Mouse (Mus musculus) kidney, embryonic 16.5 days (tissue): Measurements from ENCODE around the gene Arhgef7. TPM values are rescaled to one million over a fixed set of nuclear protein-coding genes. Genes with fewer than 3 reads are reported as not detected.

ENCODE experiments used
- ATAC-seq: fragments of 200-750 bp; cut with Nextera tagmentation; 2 replicates; pipeline ENCODE4 v1.8.0; 2017; ENCODE audit warnings: moderate TSS enrichment; ENCODE audit not compliant: low FRiP score, low TSS enrichment
- H3K27ac ChIP-seq: fragments of 300-500 bp; sonication (generic); 2 replicates; pipeline ENCODE4 v1.5.1; 2014; ENCODE audit warnings: low read length
- H3K27me3 ChIP-seq: fragments of 300-500 bp; sonication (generic); 2 replicates; pipeline ENCODE4 v1.6.1; 2014; ENCODE audit warnings: low read length, control low read depth, mixed read lengths; ENCODE audit not compliant: insufficient read depth
- H3K36me3 ChIP-seq: fragments of 300-500 bp; sonication (generic); 2 replicates; pipeline ENCODE4 v1.6.1; 2014; ENCODE audit warnings: low read length, control low read depth, mixed read lengths; ENCODE audit not compliant: insufficient read depth
- H3K4me1 ChIP-seq: fragments of 300-500 bp; sonication (generic); 2 replicates; pipeline ENCODE4 v1.6.1; 2014; ENCODE audit warnings: low read length, control low read depth, mixed read lengths; ENCODE audit not compliant: insufficient read depth
- H3K4me2 ChIP-seq: fragments of 300-500 bp; sonication (generic); replicated peaks from 2 replicates; pipeline ENCODE4 v1.6.1; 2014; ENCODE audit warnings: low read depth, low read length
- H3K4me3 ChIP-seq: fragments of 300-500 bp; sonication (generic); 2 replicates; pipeline ENCODE4 v1.5.1; 2014; ENCODE audit warnings: mild to moderate bottlenecking, low read length
- H3K9ac ChIP-seq: fragments of 300-500 bp; sonication (generic); replicated peaks from 2 replicates; pipeline ENCODE4 v1.6.1; 2014; ENCODE audit warnings: low read length
- H3K9me3 ChIP-seq: fragments of 300-500 bp; sonication (generic); 2 replicates; pipeline ENCODE4 v1.6.1; 2016; ENCODE audit warnings: low read length, control low read depth
- WGBS: fragments of 180-500 bp; shearing (Covaris S2); extraction: QIAGEN DNeasy Blood & Tissue Kit; methylation state at CpG from one replicate; pipeline ENCODE4 v1.1.7; 2014; 5-methylcytosine and 5-hydroxymethylcytosine counted together
- polyA plus RNA-seq: library from polyadenylated mRNA; unstranded; fragments of >200 nt; fragmentation: Nextera tagmentation; extraction: Ambion mirVana; gene quantifications from 2 replicates; pipeline ENCODE4 v1.2.1, GENCODE M21; 2015

Arhgef7 gene
- polyA plus RNA-seq, 1 experiment from 2014 or later = 43.3 TPM

- ATAC-seq = no peak
- Histone ChIP-seq H3K9me3 (no peaks in the 10 kb centered on the region), H3K4me2 (no peak overlapping the region), H3K9ac (no peak overlapping the region), H3K4me3 (no peak overlapping the region), H3K4me1 (peaks cover 3% of the 10 kb centered on the region; the same call in 1 of the 2 replicates), H3K27ac (no peak overlapping the region), H3K36me3 (no peaks in the 10 kb centered on the region), H3K27me3 (no peaks in the 10 kb centered on the region)
- 80% methylated on average over 5 of the region's 5 CpGs for whole genome bisulfite sequencing
Measured at GRCm38 (mm10) chr8:11739082-11739481, 11.6 kb downstream of the Arhgef7 start.

GRCm38 (mm10) chr8:11740857-11741256 lies 13.3 kb downstream of the Arhgef7 start:
- Histone ChIP-seq H3K9me3 (no peaks in the 10 kb centered on the region), H3K9ac (no peak overlapping the region), H3K4me1 (peaks cover 3% of the 10 kb centered on the region; the same call in 1 of the 2 replicates), H3K4me3 (no peak overlapping the region), H3K27me3 (no peaks in the 10 kb centered on the region), H3K27ac (no peak overlapping the region), H3K4me2 (no peak overlapping the region), H3K36me3 (no peaks in the 10 kb centered on the region)
- ATAC-seq = no peak
- 80% methylated on average over 2 of the region's 2 CpGs for WGBS

- ATAC-seq = 0 out of 2 replicates have a peak, but pooled peaks have one; percentile 31
- Histone ChIP-seq H3K9ac (no peak overlapping the region), H3K4me3 (no peak overlapping the region), H3K4me1 (peaks cover 11% of the 10 kb centered on the region; the same call in 1 of the 2 replicates), H3K36me3 (no peaks in the 10 kb centered on the region), H3K27ac (no peak overlapping the region), H3K9me3 (no peaks in the 10 kb centered on the region), H3K27me3 (no peaks in the 10 kb centered on the region), H3K4me2 (no peak overlapping the region)
- WGBS = 38% methylated on average over 10 of the region's 10 CpGs
Measured at GRCm38 (mm10) chr8:11743580-11743979, 16.1 kb downstream of the Arhgef7 start.

GRCm38 (mm10) chr8:11746850-11747600 lies 19.5 kb downstream of the Arhgef7 start:
- Histone ChIP-seq H3K4me1 (peaks cover 11% of the 10 kb centered on the region; the same call in 1 of the 2 replicates), H3K9me3 (no peaks in the 10 kb centered on the region), H3K27me3 (no peaks in the 10 kb centered on the region), H3K36me3 (no peaks in the 10 kb centered on the region), H3K27ac (no peak overlapping the region), H3K4me3 (no peak overlapping the region), H3K4me2 (no peak overlapping the region), H3K9ac (no peak overlapping the region)
- 0 out of 2 replicates have a peak, but pooled peaks have one; percentile 12 for ATAC-seq
- WGBS = 49% methylated on average over 11 of the region's 11 CpGs

GRCm38 (mm10) chr8:11749472-11749871 lies 22.0 kb downstream of the Arhgef7 start:
- Histone ChIP-seq H3K4me2 (no peak overlapping the region), H3K4me3 (no peak overlapping the region), H3K9me3 (no peaks in the 10 kb centered on the region), H3K27ac (no peak overlapping the region), H3K27me3 (no peaks in the 10 kb centered on the region), H3K4me1 (0 out of 2 replicates have a peak, but pooled peaks cover 8% of the 10 kb centered on the region), H3K9ac (no peak overlapping the region), H3K36me3 (no peaks in the 10 kb centered on the region)
- no peak for ATAC-seq
- 66% methylated on average over 6 of the region's 6 CpGs for WGBS

GRCm38 (mm10) chr8:11752338-11752737 lies 24.8 kb downstream of the Arhgef7 start:
- WGBS = 81% methylated on average over 3 of the region's 3 CpGs
- H3K36me3 ChIP-seq = no peaks in the 10 kb centered on the region
- H3K9me3 ChIP-seq = no peaks in the 10 kb centered on the region
- H3K27ac ChIP-seq = no peak overlapping the region
- peaks cover 9% of the 10 kb centered on the region for H3K4me1 ChIP-seq
- no peaks in the 10 kb centered on the region for H3K27me3 ChIP-seq
- H3K9ac ChIP-seq = no peak overlapping the region
- ATAC-seq = no peak
- no peak overlapping the region for H3K4me2 ChIP-seq
- no peak overlapping the region for H3K4me3 ChIP-seq

GRCm38 (mm10) chr8:11753155-11753941 lies 25.8 kb downstream of the Arhgef7 start:
- H3K4me2 ChIP-seq = no peak overlapping the region
- H3K36me3 ChIP-seq = no peaks in the 10 kb centered on the region
- H3K4me3 ChIP-seq = no peak overlapping the region
- 71% methylated on average over 11 of the region's 11 CpGs for WGBS
- ATAC-seq = no peak
- no peaks in the 10 kb centered on the region for H3K27me3 ChIP-seq
- no peaks in the 10 kb centered on the region for H3K9me3 ChIP-seq
- H3K27ac ChIP-seq = no peak overlapping the region
- peaks cover 8% of the 10 kb centered on the region for H3K4me1 ChIP-seq
- no peak overlapping the region for H3K9ac ChIP-seq

GRCm38 (mm10) chr8:11754723-11755122 lies 27.2 kb downstream of the Arhgef7 start:
- H3K27me3 ChIP-seq = no peaks in the 10 kb centered on the region
- no peak overlapping the region for H3K27ac ChIP-seq
- H3K4me3 ChIP-seq = no peak overlapping the region
- no peak overlapping the region for H3K9ac ChIP-seq
- H3K9me3 ChIP-seq = no peaks in the 10 kb centered on the region
- H3K36me3 ChIP-seq = no peaks in the 10 kb centered on the region
- H3K4me1 ChIP-seq = peaks cover 18% of the 10 kb centered on the region
- no peak for ATAC-seq
- H3K4me2 ChIP-seq = no peak overlapping the region

- no peak overlapping the region for H3K9ac ChIP-seq
- 12% methylated on average over 5 of the region's 5 CpGs for WGBS
Measured at GRCm38 (mm10) chr8:11755873-11756272, 28.4 kb downstream of the Arhgef7 start.

More at GRCm38 (mm10) chr8:11755873-11756272, 28.4 kb downstream of the Arhgef7 start:
- no peak overlapping the region for H3K4me3 ChIP-seq
- peaks cover 20% of the 10 kb centered on the region for H3K4me1 ChIP-seq
- H3K27me3 ChIP-seq = no peaks in the 10 kb centered on the region
- H3K4me2 ChIP-seq = no peak overlapping the region
- H3K36me3 ChIP-seq = no peaks in the 10 kb centered on the region
- no peak overlapping the region for H3K27ac ChIP-seq
- no peaks in the 10 kb centered on the region for H3K9me3 ChIP-seq
- ATAC-seq = no peak
